Mouse (Mus musculus): ENCODE results near the gene Stip1. TPM values are rescaled to one million over a fixed set of nuclear protein-coding genes. Genes with fewer than 3 reads are reported as not detected.

Stip1 gene
- total and polyA plus RNA-seq, 3 experiments = 178 to 314 (median 202) TPM

- dilution Hi-C loops (cut with MboI; ENCODE audit: extremely low pct_ligation_motif_present, extremely low pct_unique_long_range_greater_than_20kb, low sequenced_read_pairs) = no loop called here
- Histone ChIP-seq H3K27me3 (replicated peaks) (peaks cover 66% of the 10 kb centered on the region), H3K4me3 (replicated peaks in 1 of 3; ENCODE audit: low read depth in 2 of 3, low read length in 2 of 3, poor library complexity in 1 of 3) (no peak overlapping the region), H3K79me2 (replicated peaks; ENCODE audit: control insufficient read depth, extremely low read depth, insufficient read depth, poor library complexity, severe bottlenecking) (no peaks in the 10 kb centered on the region), H3K9ac (ENCODE audit: insufficient read depth, low read depth) (no peak overlapping the region), H3K36me3 (replicated peaks in 1 of 2; ENCODE audit: control insufficient read depth in 1 of 2, insufficient read depth in 1 of 2, low read length in 1 of 2) (no peaks in the 10 kb centered on the region), H3K4me2 (ENCODE audit: insufficient read depth, low read depth, poor library complexity, severe bottlenecking) (no peak overlapping the region), H3K9me3 (replicated peaks; ENCODE audit: low read length) (no peaks in the 10 kb centered on the region), H3K4me1 (ENCODE audit: control insufficient read depth in 1 of 2, insufficient read depth in 2 of 2) (peaks cover 3 to 4% of the 10 kb centered on the region in 2 experiments), H3K27ac (ENCODE audit: insufficient read depth, low read depth) (no peak overlapping the region)
- no peak for DNase-seq (ENCODE audit: extremely low read depth)
- in situ Hi-C loops (cut with MboI; ENCODE audit: low pct_ligation_motif_present, low pct_unique_long_range_greater_than_20kb, low sequenced_read_pairs) = loop anchor here (25.0 kb wide), 1 partner anchor 340 kb away; the partner anchor contains the start of gene 2700081O15Rik
- no peak for TF ChIP-seq MAZ (IDR thresholded peaks at IDR 0.05; ENCODE audit: low read depth, low read length)
- TF ChIP-seq TBP (conservative IDR thresholded peaks at IDR 0.05; ENCODE audit: low read depth, low read length) = no peak
Measured at GRCm38 (mm10) chr19:7072221-7072620, 32.5 kb upstream of the Stip1 start.

GRCm38 (mm10) chr19:7070775-7071174, 31.0 kb upstream of the Stip1 start:
- no peaks in the 10 kb centered on the region for H3K36me3 ChIP-seq (replicated peaks in 1 of 2; ENCODE audit: control insufficient read depth in 1 of 2, insufficient read depth in 1 of 2, low read length in 1 of 2)
- H3K4me1 ChIP-seq (ENCODE audit: control insufficient read depth in 1 of 2, insufficient read depth in 2 of 2) = peaks cover 12 to 14% of the 10 kb centered on the region in 2 experiments
- no peaks in the 10 kb centered on the region for H3K79me2 ChIP-seq (replicated peaks; ENCODE audit: control insufficient read depth, extremely low read depth, insufficient read depth, poor library complexity, severe bottlenecking)
- no peak overlapping the region for H3K27ac ChIP-seq (ENCODE audit: insufficient read depth, low read depth)
- no peak for DNase-seq (ENCODE audit: extremely low read depth)
- in situ Hi-C loops (cut with MboI; ENCODE audit: low pct_ligation_motif_present, low pct_unique_long_range_greater_than_20kb, low sequenced_read_pairs) = loop anchor here (25.0 kb wide), 1 partner anchor 342 kb away; the partner anchor contains the start of gene 2700081O15Rik
- peaks cover 72% of the 10 kb centered on the region for H3K27me3 ChIP-seq (replicated peaks)
- H3K9me3 ChIP-seq (replicated peaks; ENCODE audit: low read length) = no peaks in the 10 kb centered on the region
- TF ChIP-seq NELFE (IDR thresholded peaks at IDR 0.05; ENCODE audit: low read depth, low read length) (no peak), CHD1 (IDR thresholded peaks at IDR 0.05; ENCODE audit: low read depth, low read length) (no peak), PAX5 (IDR thresholded peaks at IDR 0.05; ENCODE audit: low read length) (no peak), ZMIZ1 (IDR thresholded peaks at IDR 0.05; ENCODE audit: low read depth, low read length) (no peak), TCF12 (IDR thresholded peaks at IDR 0.05; ENCODE audit: low read depth, low read length) (no peak), MAX (IDR thresholded peaks at IDR 0.05; ENCODE audit: low read length) (no peak), CTCF (conservative IDR thresholded peaks at IDR 0.05 in 1 of 2, IDR thresholded peaks at IDR 0.05 in 1 of 2; ENCODE audit: low read depth in 2 of 2, low read length in 2 of 2) (no peak), ZNF384 (IDR thresholded peaks at IDR 0.05; ENCODE audit: low read depth, low read length) (no peak), MAFK (IDR thresholded peaks at IDR 0.05; ENCODE audit: insufficient replicate concordance, low read length) (no peak), KAT2A (IDR thresholded peaks at IDR 0.05; ENCODE audit: insufficient replicate concordance, low read length) (no peak), IRF4 (IDR thresholded peaks at IDR 0.05; ENCODE audit: low read depth, low read length) (no peak), MAZ (IDR thresholded peaks at IDR 0.05; ENCODE audit: low read depth, low read length) (no peak), GABPA (IDR thresholded peaks at IDR 0.05; ENCODE audit: insufficient replicate concordance, low read depth, low read length) (no peak), POLR2A (IDR thresholded peaks at IDR 0.05; ENCODE audit: low read depth, low read length) (no peak), CHD2 (IDR thresholded peaks at IDR 0.05; ENCODE audit: low read length) (no peak), JUN (IDR thresholded peaks at IDR 0.05; ENCODE audit: insufficient read depth, low read depth, low read length) (no peak), NRF1 (IDR thresholded peaks at IDR 0.05; ENCODE audit: low read depth, low read length) (no peak), ZKSCAN1 (IDR thresholded peaks at IDR 0.05; ENCODE audit: borderline replicate concordance, low read depth, low read length) (no peak)
- no peak overlapping the region for H3K4me2 ChIP-seq (ENCODE audit: insufficient read depth, low read depth, poor library complexity, severe bottlenecking)
- no peak overlapping the region for H3K4me3 ChIP-seq (replicated peaks in 1 of 3; ENCODE audit: low read depth in 2 of 3, low read length in 2 of 3, poor library complexity in 1 of 3)
- dilution Hi-C loops (cut with MboI; ENCODE audit: extremely low pct_ligation_motif_present, extremely low pct_unique_long_range_greater_than_20kb, low sequenced_read_pairs) = no loop called here
- H3K9ac ChIP-seq (ENCODE audit: insufficient read depth, low read depth) = no peak overlapping the region
